Mouse (Mus musculus) kidney, embryonic 16.5 days (tissue): Measurements from ENCODE around the gene S100a6. TPM values are rescaled to one million over a fixed set of nuclear protein-coding genes. Genes with fewer than 3 reads are reported as not detected.

Source experiments
- ATAC-seq: fragments of 200-750 bp; cut with Nextera tagmentation; 2 replicates; pipeline ENCODE4 v1.8.0; 2017; ENCODE audit warnings: moderate TSS enrichment; ENCODE audit not compliant: low FRiP score, low TSS enrichment
- H3K27ac ChIP-seq: fragments of 300-500 bp; sonication (generic); 2 replicates; pipeline ENCODE4 v1.5.1; 2014; ENCODE audit warnings: low read length
- H3K27me3 ChIP-seq: fragments of 300-500 bp; sonication (generic); 2 replicates; pipeline ENCODE4 v1.6.1; 2014; ENCODE audit warnings: low read length, control low read depth, mixed read lengths; ENCODE audit not compliant: insufficient read depth
- H3K36me3 ChIP-seq: fragments of 300-500 bp; sonication (generic); 2 replicates; pipeline ENCODE4 v1.6.1; 2014; ENCODE audit warnings: low read length, control low read depth, mixed read lengths; ENCODE audit not compliant: insufficient read depth
- H3K4me1 ChIP-seq: fragments of 300-500 bp; sonication (generic); 2 replicates; pipeline ENCODE4 v1.6.1; 2014; ENCODE audit warnings: low read length, control low read depth, mixed read lengths; ENCODE audit not compliant: insufficient read depth
- H3K4me2 ChIP-seq: fragments of 300-500 bp; sonication (generic); replicated peaks from 2 replicates; pipeline ENCODE4 v1.6.1; 2014; ENCODE audit warnings: low read depth, low read length
- H3K4me3 ChIP-seq: fragments of 300-500 bp; sonication (generic); 2 replicates; pipeline ENCODE4 v1.5.1; 2014; ENCODE audit warnings: mild to moderate bottlenecking, low read length
- H3K9ac ChIP-seq: fragments of 300-500 bp; sonication (generic); replicated peaks from 2 replicates; pipeline ENCODE4 v1.6.1; 2014; ENCODE audit warnings: low read length
- H3K9me3 ChIP-seq: fragments of 300-500 bp; sonication (generic); 2 replicates; pipeline ENCODE4 v1.6.1; 2016; ENCODE audit warnings: low read length, control low read depth
- WGBS: fragments of 180-500 bp; shearing (Covaris S2); extraction: QIAGEN DNeasy Blood & Tissue Kit; methylation state at CpG from one replicate; pipeline ENCODE4 v1.1.7; 2014; 5-methylcytosine and 5-hydroxymethylcytosine counted together
- polyA plus RNA-seq: library from polyadenylated mRNA; unstranded; fragments of >200 nt; fragmentation: Nextera tagmentation; extraction: Ambion mirVana; gene quantifications from 2 replicates; pipeline ENCODE4 v1.2.1, GENCODE M21; 2015

The S100a6 gene
- 173 and 181 TPM in 2 replicates for polyA plus RNA-seq

DNA sequence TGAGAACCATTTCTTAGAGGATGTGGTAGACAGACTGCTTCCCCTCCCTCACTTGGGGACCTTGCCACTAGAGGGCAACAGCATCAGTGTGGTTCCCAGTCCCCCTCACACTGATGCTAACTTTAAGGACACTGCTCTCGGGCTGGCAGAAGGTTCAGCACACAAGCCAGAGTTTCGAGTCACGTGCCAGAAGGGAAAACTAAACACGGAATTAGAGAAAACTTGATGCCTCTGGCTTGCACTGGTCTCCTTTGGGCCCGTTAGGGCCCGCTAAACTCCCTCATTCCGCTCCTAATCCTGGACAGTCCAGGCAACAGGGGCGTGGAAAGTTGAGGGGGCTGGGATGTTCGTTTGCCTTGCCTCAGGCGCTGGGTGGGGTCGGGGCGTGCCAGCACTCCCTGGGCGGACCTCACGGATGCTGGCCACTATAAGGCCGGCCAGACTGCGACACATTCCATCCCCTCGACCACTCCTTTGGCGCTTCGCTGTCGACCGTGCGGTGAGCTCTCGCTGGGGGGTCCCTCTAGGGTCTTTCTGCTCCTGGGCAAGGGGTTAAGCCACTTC lies at the start of gene S100a6:
S100a6 (plus strand) TSS at position 155 of the 564 bp plus-strand sequence.
- H3K9me3 ChIP-seq: peaks cover 6% of the 10 kb centered on the region; the same call in 1 of the 2 replicates
- H3K4me3 ChIP-seq: peak within 1 kb of the TSS; percentile 48
- H3K9ac ChIP-seq: peak within 1 kb of the TSS; percentile 64
- H3K4me2 ChIP-seq: peak within 1 kb of the TSS; percentile 69
- peaks cover 13% of the 10 kb centered on the region for H3K4me1 ChIP-seq
- no peak within 1 kb of the TSS for H3K27ac ChIP-seq
- no peaks in the 10 kb centered on the region for H3K36me3 ChIP-seq
- H3K27me3 ChIP-seq: no peaks in the 10 kb centered on the region
- 0% methylated on average over 23 of the region's 23 CpGs for WGBS
- ATAC-seq: peak; percentile 80

DNA sequence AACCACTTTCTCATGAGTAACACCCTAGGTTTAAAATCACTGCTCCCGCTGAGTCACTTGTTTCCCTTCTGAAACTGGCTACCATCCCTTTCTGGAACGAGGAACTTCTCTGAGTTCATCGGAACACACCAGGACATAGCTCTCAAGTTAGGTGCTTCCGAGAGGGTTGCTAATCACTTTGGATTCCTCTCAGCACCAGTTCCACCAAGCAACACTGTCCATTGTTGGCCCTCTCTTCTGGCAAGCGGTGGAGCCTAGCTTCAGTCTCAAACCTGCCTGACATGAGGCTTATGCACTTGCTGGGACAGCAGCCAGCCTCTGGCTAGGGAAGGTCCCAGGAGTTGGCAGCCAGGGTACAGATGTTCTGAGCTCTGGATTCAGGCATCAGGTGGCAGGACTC lies 38.0 kb upstream of the S100a6 start:
- H3K9me3 ChIP-seq: no peaks in the 10 kb centered on the region
- H3K36me3 ChIP-seq: no peaks in the 10 kb centered on the region
- no peak overlapping the region for H3K4me3 ChIP-seq
- no peak for ATAC-seq
- H3K4me2 ChIP-seq: no peak overlapping the region
- WGBS: 88% methylated on average over 5 of the region's 5 CpGs
- no peaks in the 10 kb centered on the region for H3K27me3 ChIP-seq
- no peak overlapping the region for H3K27ac ChIP-seq
- no peak overlapping the region for H3K9ac ChIP-seq
- H3K4me1 ChIP-seq: no peaks in the 10 kb centered on the region

DNA sequence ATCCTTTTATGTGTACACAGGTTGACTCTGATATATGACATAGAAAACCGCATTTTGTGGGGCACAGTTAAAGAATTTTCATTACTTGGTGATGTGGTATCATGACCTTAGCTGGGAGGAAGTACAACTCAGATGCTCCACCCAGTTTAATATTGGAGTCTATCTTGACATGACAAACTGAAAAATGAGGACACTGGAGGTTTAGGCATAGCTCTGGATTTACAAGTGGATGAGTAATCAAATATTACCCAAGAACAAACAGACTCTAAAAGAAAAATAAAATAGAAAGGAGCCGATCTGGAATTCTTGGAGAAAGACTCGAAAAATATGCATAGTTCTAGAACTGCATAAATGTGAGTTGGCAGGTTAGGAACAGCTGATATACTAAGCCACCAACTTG lies 37.4 kb upstream of the S100a6 start:
- no peak for ATAC-seq
- H3K4me3 ChIP-seq: no peak overlapping the region
- H3K27me3 ChIP-seq: no peaks in the 10 kb centered on the region
- H3K4me1 ChIP-seq: no peaks in the 10 kb centered on the region
- WGBS: 64% methylated on average over 3 of the region's 3 CpGs
- H3K9me3 ChIP-seq: no peaks in the 10 kb centered on the region
- H3K9ac ChIP-seq: no peak overlapping the region
- H3K27ac ChIP-seq: no peak overlapping the region
- no peak overlapping the region for H3K4me2 ChIP-seq
- H3K36me3 ChIP-seq: no peaks in the 10 kb centered on the region

DNA sequence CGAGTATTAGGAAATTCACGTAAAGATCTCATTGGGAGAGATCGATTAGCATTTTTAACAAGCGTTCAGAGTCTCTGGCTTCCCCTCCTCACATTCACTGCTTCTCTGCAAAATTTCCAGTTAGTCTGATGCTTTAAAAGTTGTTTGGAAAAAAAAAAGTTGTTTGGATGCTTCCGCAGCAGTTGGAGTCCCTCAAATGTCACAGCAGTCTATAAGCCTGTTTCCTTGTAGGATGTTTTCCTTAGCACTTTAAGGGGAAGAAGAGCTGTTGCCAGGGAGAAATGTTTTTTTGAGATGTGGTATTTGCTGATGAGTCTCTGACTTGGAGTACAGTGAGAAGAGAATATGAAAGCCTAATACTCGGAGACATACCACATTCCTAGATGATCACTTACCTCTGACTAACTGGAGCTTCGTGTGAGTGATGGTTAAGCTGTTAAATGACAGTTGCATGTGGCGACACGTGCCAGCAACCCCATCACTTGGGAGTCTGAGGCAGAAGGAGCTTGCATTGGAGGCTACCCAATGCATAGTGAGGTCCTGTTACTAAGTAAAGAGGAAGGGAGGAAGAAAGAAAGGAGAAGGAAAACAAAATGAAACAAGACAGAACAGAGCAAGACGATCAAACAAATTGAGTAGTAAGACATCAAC lies 36.2 kb upstream of the S100a6 start:
- ATAC-seq: no peak
- H3K27ac ChIP-seq: no peak overlapping the region
- H3K4me1 ChIP-seq: no peaks in the 10 kb centered on the region
- H3K9ac ChIP-seq: no peak overlapping the region
- H3K36me3 ChIP-seq: no peaks in the 10 kb centered on the region
- no peaks in the 10 kb centered on the region for H3K27me3 ChIP-seq
- no peak overlapping the region for H3K4me3 ChIP-seq
- H3K4me2 ChIP-seq: no peak overlapping the region
- WGBS: 60% methylated on average over 10 of the region's 10 CpGs
- H3K9me3 ChIP-seq: no peaks in the 10 kb centered on the region

DNA sequence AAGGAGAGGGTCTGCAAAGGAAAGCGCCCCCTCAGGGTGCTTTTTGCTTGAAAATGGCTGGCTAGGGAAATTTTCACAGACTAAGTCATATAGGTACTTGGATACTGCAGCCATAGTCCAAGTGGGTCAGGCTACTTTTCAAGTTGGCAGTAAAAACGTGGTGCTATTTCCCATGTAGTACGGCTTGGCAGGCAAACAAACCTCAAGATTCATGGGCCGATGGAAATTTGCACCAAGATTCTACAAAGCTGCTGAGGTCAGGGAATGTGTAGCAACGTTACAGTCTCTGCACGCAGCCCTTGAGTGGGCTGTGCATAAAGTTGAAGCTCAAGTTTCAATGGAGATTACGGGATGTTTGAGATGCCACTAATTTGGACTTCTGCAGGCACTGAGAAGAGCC lies 33.2 kb upstream of the S100a6 start:
- Histone ChIP-seq H3K36me3 (no peaks in the 10 kb centered on the region), H3K27me3 (no peaks in the 10 kb centered on the region), H3K4me3 (no peak overlapping the region), H3K9me3 (no peaks in the 10 kb centered on the region), H3K4me2 (no peak overlapping the region), H3K9ac (no peak overlapping the region), H3K4me1 (no peaks in the 10 kb centered on the region), H3K27ac (no peak overlapping the region)
- no peak for ATAC-seq
- 32% methylated on average over 7 of the region's 7 CpGs for WGBS

DNA sequence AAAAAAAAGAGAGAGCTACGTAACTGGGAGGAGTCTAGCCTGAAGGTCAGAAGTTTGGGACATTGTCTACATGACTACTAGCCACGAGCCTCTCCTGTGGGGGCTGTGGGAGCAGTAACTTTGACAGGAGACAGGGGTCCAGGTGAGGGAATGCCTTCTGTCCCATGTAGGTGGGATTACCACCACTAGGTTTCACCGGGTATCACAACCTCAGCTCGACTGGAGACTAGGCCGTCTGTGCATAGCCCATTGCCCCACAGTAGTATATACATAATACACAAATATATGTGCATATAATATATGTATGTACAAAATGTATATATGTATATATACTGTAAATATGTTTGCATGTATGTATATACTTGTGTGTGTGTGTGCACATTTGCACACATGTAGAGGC lies 31.5 kb upstream of the S100a6 start:
- ATAC-seq: no peak
- Histone ChIP-seq H3K4me3 (no peak overlapping the region), H3K9ac (no peak overlapping the region), H3K9me3 (no peaks in the 10 kb centered on the region), H3K36me3 (no peaks in the 10 kb centered on the region), H3K4me2 (no peak overlapping the region), H3K27me3 (no peaks in the 10 kb centered on the region), H3K27ac (no peak overlapping the region), H3K4me1 (0 out of 2 replicates have a peak, but pooled peaks cover 3% of the 10 kb centered on the region)
- 92% methylated on average over 5 of the region's 5 CpGs for WGBS

DNA sequence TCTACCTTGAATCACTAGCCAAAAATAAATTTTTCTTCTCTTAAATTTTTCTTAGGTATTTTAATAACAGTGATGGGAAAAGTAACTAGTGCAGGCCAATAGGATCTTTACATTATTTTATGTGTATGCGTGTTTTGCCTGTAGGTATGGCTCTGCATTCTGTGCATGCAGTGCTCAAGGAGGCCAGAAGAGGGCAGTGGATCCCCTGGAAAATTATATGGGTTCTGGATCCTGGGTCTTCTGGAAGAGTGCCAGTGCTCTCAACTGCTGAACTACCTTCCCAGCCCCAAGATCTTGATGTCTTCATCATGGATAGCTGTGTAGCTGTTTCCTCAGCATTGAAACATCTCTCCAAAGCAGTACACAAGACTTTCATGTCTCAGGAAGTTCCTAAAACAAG lies 30.5 kb upstream of the S100a6 start:
- ATAC-seq: no peak
- H3K27ac ChIP-seq: no peak overlapping the region
- WGBS: 94% methylated on average over 1 of the region's 1 CpGs

DNA sequence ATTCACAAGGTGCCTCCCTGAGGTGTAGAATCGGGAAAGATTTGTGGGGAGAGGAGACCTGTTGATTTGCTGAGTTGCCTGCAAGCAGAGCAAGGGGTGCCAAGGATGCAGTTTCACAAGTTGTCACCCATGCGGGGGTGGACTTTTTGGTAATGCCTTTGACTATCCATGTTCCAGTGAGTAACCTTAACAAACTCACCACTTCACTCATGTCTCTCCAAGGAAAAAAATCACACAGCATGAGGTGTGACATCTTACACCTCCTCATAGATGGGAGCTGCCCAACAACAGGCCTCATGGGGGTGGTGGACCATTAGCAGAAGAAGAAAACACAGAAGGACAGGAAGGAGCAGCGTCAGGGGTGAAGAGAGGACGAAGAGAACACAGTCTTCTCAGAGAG lies 30.1 kb upstream of the S100a6 start:
- WGBS: 72% methylated on average over 4 of the region's 4 CpGs
- H3K36me3 ChIP-seq: no peaks in the 10 kb centered on the region
- H3K4me3 ChIP-seq: no peak overlapping the region
- ATAC-seq: no peak
- H3K4me2 ChIP-seq: no peak overlapping the region
- no peaks in the 10 kb centered on the region for H3K27me3 ChIP-seq
- no peak overlapping the region for H3K9ac ChIP-seq
- no peaks in the 10 kb centered on the region for H3K9me3 ChIP-seq
- H3K27ac ChIP-seq: no peak overlapping the region
- peaks cover 9% of the 10 kb centered on the region; the same call in 1 of the 2 replicates for H3K4me1 ChIP-seq

More for the DNA sequence above, 30.5 kb upstream of the S100a6 start:
- no peak overlapping the region for H3K4me3 ChIP-seq
- no peaks in the 10 kb centered on the region for H3K36me3 ChIP-seq
- H3K4me1 ChIP-seq: peaks cover 6% of the 10 kb centered on the region; the same call in 1 of the 2 replicates
- H3K4me2 ChIP-seq: no peak overlapping the region
- H3K27me3 ChIP-seq: no peaks in the 10 kb centered on the region
- H3K9ac ChIP-seq: no peak overlapping the region
- H3K9me3 ChIP-seq: no peaks in the 10 kb centered on the region

DNA sequence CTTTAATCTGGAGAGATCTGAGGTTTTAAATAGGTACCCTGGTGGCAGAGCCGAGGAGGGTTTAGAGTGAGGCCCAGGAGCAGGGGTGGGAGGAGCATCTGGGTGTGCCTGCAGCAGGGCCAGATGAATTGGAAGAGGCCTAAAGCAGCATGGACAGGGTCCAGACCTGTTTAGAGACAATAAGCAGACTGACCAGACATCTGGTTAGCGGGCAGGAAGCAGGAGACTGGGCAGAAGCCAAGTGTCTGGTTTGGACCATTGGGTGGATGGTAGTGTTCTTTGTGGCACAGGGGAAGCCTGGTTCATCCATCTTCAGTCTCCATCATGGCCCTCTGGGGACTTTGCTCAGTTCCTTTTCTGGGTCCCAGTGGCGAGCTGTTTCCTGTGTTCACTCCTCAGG lies 28.8 kb upstream of the S100a6 start:
- Histone ChIP-seq H3K27me3 (no peaks in the 10 kb centered on the region), H3K9me3 (no peaks in the 10 kb centered on the region), H3K4me3 (no peak overlapping the region), H3K36me3 (no peaks in the 10 kb centered on the region), H3K27ac (no peak overlapping the region), H3K9ac (no peak overlapping the region), H3K4me1 (peaks cover 12% of the 10 kb centered on the region; the same call in 1 of the 2 replicates), H3K4me2 (no peak overlapping the region)
- ATAC-seq: no peak
- 37% methylated on average over 3 of the region's 3 CpGs for WGBS

DNA sequence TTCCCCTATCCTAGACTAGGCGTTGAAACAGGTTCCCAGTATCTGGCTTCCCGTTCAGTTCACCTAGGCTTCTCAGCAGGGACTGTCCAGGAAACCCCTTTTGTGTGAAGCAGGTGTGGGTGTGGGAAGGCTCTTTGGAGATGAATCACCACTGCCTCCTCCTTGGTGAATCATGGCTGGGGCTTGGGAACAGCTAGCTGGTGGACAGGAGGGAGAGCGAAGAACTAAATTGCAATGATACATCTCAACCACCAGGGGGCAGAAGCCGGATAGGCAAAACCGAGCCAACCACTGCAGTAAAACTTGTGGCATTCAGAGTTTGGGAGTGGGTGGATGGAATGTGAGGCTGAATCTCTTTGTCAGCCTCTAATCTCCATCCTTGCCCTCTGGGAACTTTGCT lies 27.1 kb upstream of the S100a6 start:
- H3K4me2 ChIP-seq: no peak overlapping the region
- no peak overlapping the region for H3K9ac ChIP-seq
- peak; percentile 55 for ATAC-seq
- no peak overlapping the region for H3K4me3 ChIP-seq
- H3K27ac ChIP-seq: no peak overlapping the region
- H3K36me3 ChIP-seq: no peaks in the 10 kb centered on the region
- H3K9me3 ChIP-seq: no peaks in the 10 kb centered on the region
- 35% methylated on average over 5 of the region's 5 CpGs for WGBS
- no peaks in the 10 kb centered on the region for H3K27me3 ChIP-seq
- peaks cover 12% of the 10 kb centered on the region; the same call in 1 of the 2 replicates for H3K4me1 ChIP-seq
